Mouse (Mus musculus) B cell, adult 62 days (primary cell): ENCODE data around the gene Sdr9c7. TPM values are rescaled to one million over a fixed set of nuclear protein-coding genes. Genes with fewer than 3 reads are reported as not detected.

ENCODE experiments used
- total RNA-seq: library from RNA; stranded (reverse); gene quantifications from 4 replicates; pipeline ENCODE4 v1.2.4, GENCODE M21; 2023

Gene Sdr9c7
- total RNA-seq: not detected in 4 replicates

GRCm38 (mm10) chr10:127898218-127898617 lies at the start of gene Sdr9c7:
Gene Sdr9c7, plus strand, starts transcription at chr10:127898518.

GRCm38 (mm10) chr10:127849628-127850027 lies 48.7 kb upstream of the Sdr9c7 start, which contains the start of gene Rdh19:
Gene Rdh19, plus strand, starts transcription at chr10:127849928.

GRCm38 (mm10) chr10:127866232-127866631 lies 32.1 kb upstream of the Sdr9c7 start, which contains the start of gene Rdh16f2:
Gene Rdh16f2, plus strand, starts transcription at chr10:127866474.

GRCm38 (mm10) chr10:127888605-127889004 lies 9.7 kb upstream of the Sdr9c7 start, which contains the start of gene Rdh7:
Gene Rdh7, minus strand, starts transcription at chr10:127888817.

Other genes starting within 250 kb of the Sdr9c7 start
- gene Nemp1, start 231.6 kb upstream of the Sdr9c7 start, total RNA-seq: 10.0 to 15.6 TPM (median 13.7 TPM) in 4 replicates
- 34.1 to 42.9 TPM (median 40.1 TPM) in 4 replicates for gene Nab2, start 229.9 kb upstream of the Sdr9c7 start, total RNA-seq
- gene Myo1a, start 193.3 kb upstream of the Sdr9c7 start, total RNA-seq: 0.17 to 0.27 TPM in 2 of 4 replicates, not detected in the others
- gene Tac2, start 174.0 kb upstream of the Sdr9c7 start, total RNA-seq: not detected in 4 replicates
- gene Zbtb39, start 159.0 kb upstream of the Sdr9c7 start, total RNA-seq: 14.8 to 17.7 TPM (median 16.2 TPM) in 4 replicates
- not detected in 4 replicates for gene Gpr182, start 146.8 kb upstream of the Sdr9c7 start, total RNA-seq
- 0.18 to 0.50 TPM in 2 of 4 replicates, not detected in the others for gene Rdh1, start 138.8 kb upstream of the Sdr9c7 start, total RNA-seq
- gene Rdh16f1, start 138.7 kb upstream of the Sdr9c7 start, total RNA-seq: not detected in 4 replicates
- gene Rdh9, start 122.1 kb upstream of the Sdr9c7 start, total RNA-seq: 0.41 to 0.43 TPM in 2 of 4 replicates, not detected in the others
- gene Rdh16, start 97.4 kb upstream of the Sdr9c7 start, total RNA-seq: not detected in 4 replicates
- not detected in 4 replicates for gene Rdh19, start 48.6 kb upstream of the Sdr9c7 start, total RNA-seq
- gene Rdh16f2, start 32.0 kb upstream of the Sdr9c7 start, total RNA-seq: not detected in 4 replicates
- not detected in 4 replicates for gene Rdh7, start 9.7 kb upstream of the Sdr9c7 start, total RNA-seq
- gene Hsd17b6, start 109.1 kb downstream of the Sdr9c7 start, total RNA-seq: not detected in 4 replicates
- gene Prim1, start 116.7 kb downstream of the Sdr9c7 start, total RNA-seq: 13.5 to 17.2 TPM (median 14.0 TPM) in 4 replicates
- gene Naca, start 137.1 kb downstream of the Sdr9c7 start, total RNA-seq: 587 to 616 TPM (median 605 TPM) in 4 replicates
- gene Ptges3, start 160.4 kb downstream of the Sdr9c7 start, total RNA-seq: 110 to 153 TPM (median 131 TPM) in 4 replicates
- gene Atp5b, start 184.8 kb downstream of the Sdr9c7 start, total RNA-seq: 523 to 608 TPM (median 568 TPM) in 4 replicates
- gene Baz2a, start 193.1 kb downstream of the Sdr9c7 start, total RNA-seq: 124 to 141 TPM (median 134 TPM) in 4 replicates